16 mouse cellular contexts compared by ENCODE assay signal in genomic region chr10:84374996-84375395, GRCm38 (mm10).
"Had no signal": no experiment of that assay in that cellular context is flagged by ENCODE, and none has a peak within 500 bp of the region (broad histone marks: within the 10 kb centered on the region; RNA-seq: fewer than 3 reads in every experiment).

No protein-coding gene starts in this region.

- H3K9me3 ChIP-seq: liver, embryonic 13.5 days; midbrain, embryonic 13.5 days; neural tube, embryonic 12.5 days; neural tube, embryonic 15.5 days had no signal

- H3K4me1 ChIP-seq: liver, embryonic 13.5 days had no signal

- H3K4me3 ChIP-seq: liver, embryonic 13.5 days; midbrain, embryonic 13.5 days; neural tube, embryonic 12.5 days; neural tube, embryonic 15.5 days had no signal

- H3K27me3 ChIP-seq: liver, embryonic 13.5 days; midbrain, embryonic 13.5 days; neural tube, embryonic 12.5 days; neural tube, embryonic 15.5 days had no signal

- H3K36me3 ChIP-seq: liver, embryonic 13.5 days had no signal

- H3K9ac ChIP-seq: liver, embryonic 13.5 days; midbrain, embryonic 13.5 days; neural tube, embryonic 12.5 days; neural tube, embryonic 15.5 days had no signal

- DNase-seq: kidney, adult 9 months; kidney, postnatal 14 days; kidney, postnatal 4 days; liver, embryonic 13.5 days; lung, adult 2 months; lung, postnatal 14 days; lung, postnatal 4 days; right cerebral cortex, adult 18-20 months; right cerebral cortex, postnatal 14 days; right cerebral cortex, postnatal 4 days; thymus, adult 18-20 months; thymus, postnatal 36 days had no signal

- H3K4me2 ChIP-seq: liver, embryonic 13.5 days; midbrain, embryonic 13.5 days; neural tube, embryonic 12.5 days; neural tube, embryonic 15.5 days had no signal

- H3K27ac ChIP-seq: liver, embryonic 13.5 days; midbrain, embryonic 13.5 days; neural tube, embryonic 12.5 days; neural tube, embryonic 15.5 days; stomach, postnatal 0 days had no signal

- ATAC-seq: midbrain, embryonic 13.5 days had no signal
